Mouse (Mus musculus) MN1 (cell line): ENCODE measurements at regions not wholly inside any gene's neighbourhood (a gene's known extent, or its start where the extent isn't known, plus 50 kb on each side); places are given as distances from the start of the nearest gene placed in this dataset.

Experiments used
- DNase-seq: peaks from one replicate; pipeline ENCODE4 v3.0.0-alpha.2; 2016; ENCODE audit warnings: low spot score

GRCm38 (mm10) chr10:16592870-16593269 is 1130.1 kb upstream of the Cited2 start:
- DNase-seq = no peak

- DNase-seq = no peak
Observed at GRCm38 (mm10) chr10:16600041-16600440, 1123.0 kb upstream of the Cited2 start.

GRCm38 (mm10) chr10:16600551-16601224 is 1122.3 kb upstream of the Cited2 start:
- no peak for DNase-seq

- DNase-seq = no peak
Observed at GRCm38 (mm10) chr10:16601225-16601595, 1121.8 kb upstream of the Cited2 start.

- DNase-seq = no peak
Observed at GRCm38 (mm10) chr10:16608339-16608738, 1114.7 kb upstream of the Cited2 start.

- DNase-seq = no peak
Observed at GRCm38 (mm10) chr10:16618752-16619151, 1104.3 kb upstream of the Cited2 start.

- DNase-seq = no peak
Observed at GRCm38 (mm10) chr10:16619584-16619983, 1103.4 kb upstream of the Cited2 start.

- no peak for DNase-seq
Observed at GRCm38 (mm10) chr10:16620804-16621559, 1102.0 kb upstream of the Cited2 start.

GRCm38 (mm10) chr10:16622821-16623220 is 1100.2 kb upstream of the Cited2 start:
- DNase-seq = no peak

GRCm38 (mm10) chr10:16633236-16633635 is 1089.8 kb upstream of the Cited2 start:
- no peak for DNase-seq

- no peak for DNase-seq
Observed at GRCm38 (mm10) chr10:16635463-16635862, 1087.6 kb upstream of the Cited2 start.

GRCm38 (mm10) chr10:16637006-16637405 is 1086.0 kb upstream of the Cited2 start:
- peak; percentile 56 for DNase-seq

- no peak for DNase-seq
Observed at GRCm38 (mm10) chr10:16638111-16638510, 1084.9 kb upstream of the Cited2 start.

GRCm38 (mm10) chr10:16640136-16640535 is 1082.9 kb upstream of the Cited2 start:
- DNase-seq = no peak

- DNase-seq = no peak
Observed at GRCm38 (mm10) chr10:16650120-16650519, 1072.9 kb upstream of the Cited2 start.

- no peak for DNase-seq
Observed at GRCm38 (mm10) chr10:16652450-16652849, 1070.6 kb upstream of the Cited2 start.

- no peak for DNase-seq
Observed at GRCm38 (mm10) chr10:16664483-16664882, 1058.5 kb upstream of the Cited2 start.

- no peak for DNase-seq
Observed at GRCm38 (mm10) chr10:16670286-16670685, 1052.7 kb upstream of the Cited2 start.

- DNase-seq = no peak
Observed at GRCm38 (mm10) chr10:16681001-16681400, 1042.0 kb upstream of the Cited2 start.

GRCm38 (mm10) chr10:16685352-16685751 is 1037.7 kb upstream of the Cited2 start:
- no peak for DNase-seq

GRCm38 (mm10) chr10:16706976-16707375 is 1016.0 kb upstream of the Cited2 start:
- no peak for DNase-seq

- DNase-seq = peak; percentile 72
Observed at GRCm38 (mm10) chr10:16713143-16713542, 1009.9 kb upstream of the Cited2 start.

- no peak for DNase-seq
Observed at GRCm38 (mm10) chr10:16714065-16714464, 1009.0 kb upstream of the Cited2 start.

GRCm38 (mm10) chr10:16714526-16714925 is 1008.5 kb upstream of the Cited2 start:
- no peak for DNase-seq
